Mouse (Mus musculus) ovary, adult 18-20 months (tissue): Measurements from ENCODE around the gene Gpt2.
A peak's percentile ranks its signal among the peaks of the same experiment; 100 is the strongest.

Experiments
- DNase-seq: peaks from one replicate; pipeline ENCODE4 v3.0.0; 2022; ENCODE audit warnings: low spot score, mixed read lengths

Gene Gpt2

GRCm38 (mm10) chr8:85492125-85492875, at the start of gene Gpt2:
Gpt2 (plus strand) TSS chr8:85492576.
- peak; percentile 90 for DNase-seq

DNA sequence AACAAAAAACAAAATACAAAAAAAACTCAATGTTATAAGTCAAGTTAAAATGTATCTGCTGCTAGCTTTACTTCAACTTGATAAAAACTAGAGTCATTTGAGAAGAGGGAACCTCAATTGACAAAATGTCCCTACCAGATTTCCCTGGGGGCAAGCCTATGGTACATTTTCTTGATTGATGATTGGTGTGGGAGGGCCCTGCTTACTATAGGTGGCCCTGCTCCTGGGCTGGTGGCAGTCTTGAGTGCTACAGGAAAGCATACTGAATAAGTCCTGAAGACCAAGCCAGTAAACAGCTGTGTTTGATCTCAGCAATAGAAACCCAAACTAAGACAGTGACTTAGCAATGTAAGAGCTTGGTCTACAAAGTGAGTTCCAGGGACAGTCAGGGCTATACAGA, 48.3 kb upstream of the Gpt2 start:
- DNase-seq = no peak

DNA sequence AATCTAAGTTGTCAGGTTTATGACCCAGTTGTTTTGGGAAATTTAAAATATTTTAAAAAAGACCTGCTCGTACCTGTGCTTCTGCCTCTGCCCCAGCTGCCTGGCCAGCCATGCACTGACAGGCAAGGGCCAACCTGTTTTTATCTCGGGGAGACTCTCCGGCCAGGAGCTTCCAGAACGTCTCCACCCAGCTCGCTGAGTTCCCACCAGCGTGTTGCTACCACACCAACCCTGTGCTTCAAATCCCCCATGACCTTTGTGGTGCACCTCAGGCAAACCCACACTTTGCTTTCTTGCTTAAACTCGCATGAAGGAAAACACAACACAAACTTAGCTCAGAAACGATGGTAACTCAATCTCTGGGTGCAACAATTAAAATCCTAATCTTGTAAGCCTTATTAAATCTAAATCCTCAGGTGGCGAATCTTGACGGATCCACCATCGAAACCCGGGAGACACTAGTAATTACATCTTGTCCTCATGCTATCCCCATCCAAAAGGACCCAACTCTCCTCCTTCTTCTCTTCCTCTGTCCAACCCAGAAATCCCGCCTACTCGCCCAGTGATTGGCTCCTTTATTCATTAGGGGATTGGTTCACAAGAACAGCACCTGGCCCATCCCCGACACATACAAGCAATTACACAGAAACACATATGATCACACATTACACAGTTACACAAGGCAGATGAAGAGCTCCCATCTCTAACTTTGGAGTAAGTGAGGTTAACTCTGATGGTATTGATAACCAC, 46.3 kb upstream of the Gpt2 start:
- no peak for DNase-seq

- DNase-seq = no peak
These were observed 42.0 kb upstream of the Gpt2 start for GRCm38 (mm10) chr8:85450335-85450734.

- DNase-seq = no peak
These were observed 40.0 kb upstream of the Gpt2 start for GRCm38 (mm10) chr8:85452328-85452727.

DNA sequence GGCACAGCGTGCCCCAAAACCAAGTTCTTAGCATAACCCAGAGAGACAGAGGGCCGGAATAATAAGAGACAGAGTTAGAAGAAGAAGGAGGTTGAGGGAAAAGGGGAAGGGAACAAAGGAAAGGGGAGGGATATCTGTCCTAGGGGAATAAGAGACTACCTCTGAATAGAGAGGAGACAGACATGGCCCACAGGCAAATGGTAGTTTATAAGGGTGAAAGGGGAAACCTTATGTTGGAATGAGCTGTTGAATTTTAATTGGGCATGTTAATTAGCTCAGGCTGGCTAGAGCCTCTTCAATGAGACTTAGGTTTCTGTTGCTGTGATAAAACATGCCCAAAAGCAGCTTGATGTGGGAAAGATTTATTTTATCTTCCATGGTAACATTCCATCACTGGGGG, 39.1 kb upstream of the Gpt2 start:
- DNase-seq = no peak

GRCm38 (mm10) chr8:85454750-85455149, 37.6 kb upstream of the Gpt2 start:
- DNase-seq = no peak

- peak; percentile 26 for DNase-seq
These were observed 35.8 kb upstream of the Gpt2 start for GRCm38 (mm10) chr8:85456536-85456935.

GRCm38 (mm10) chr8:85459582-85459981, 32.8 kb upstream of the Gpt2 start:
- DNase-seq = no peak

DNA sequence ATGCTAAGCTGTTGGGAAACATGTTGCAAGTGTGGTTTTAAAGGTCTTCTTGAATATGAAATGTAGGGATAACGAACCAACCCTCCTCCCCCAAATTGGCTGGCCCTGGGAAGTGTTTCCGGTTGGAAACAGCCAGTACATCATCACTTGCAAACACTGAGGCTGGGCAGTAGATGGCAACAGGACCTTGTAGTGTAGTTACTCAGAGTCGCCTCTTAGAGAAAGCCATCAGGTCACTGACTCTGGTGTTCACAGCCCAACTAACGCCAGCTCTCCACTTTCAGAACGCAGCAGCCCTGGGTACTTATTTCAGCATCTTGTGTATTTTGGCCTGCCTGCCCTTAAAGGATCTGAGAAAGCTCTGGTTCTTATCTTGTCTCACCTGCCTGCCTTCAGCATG, 31.6 kb upstream of the Gpt2 start:
- DNase-seq = no peak

DNA sequence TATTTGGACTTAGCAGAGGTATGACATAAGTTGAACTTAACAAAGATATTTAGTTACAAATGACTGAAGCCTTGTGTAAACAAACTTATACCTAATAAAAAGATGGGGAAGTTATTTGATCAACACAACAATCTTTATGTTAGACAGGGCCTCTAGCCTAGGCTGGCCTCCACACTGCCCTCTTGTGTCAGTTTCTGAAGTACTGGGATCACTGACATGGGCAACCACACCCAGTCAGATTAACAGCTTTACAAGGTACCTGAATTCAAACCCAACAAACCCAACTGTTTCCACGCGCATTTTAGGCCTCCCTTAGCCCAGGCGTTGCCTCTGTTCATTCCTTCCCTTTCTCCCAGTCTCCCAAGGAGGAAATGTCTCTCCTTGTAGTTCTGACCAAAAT, 31.0 kb upstream of the Gpt2 start:
- DNase-seq = no peak

GRCm38 (mm10) chr8:85462441-85462840, 29.9 kb upstream of the Gpt2 start:
- DNase-seq = no peak

- no peak for DNase-seq
These were observed 28.1 kb upstream of the Gpt2 start for GRCm38 (mm10) chr8:85464316-85464715.

DNA sequence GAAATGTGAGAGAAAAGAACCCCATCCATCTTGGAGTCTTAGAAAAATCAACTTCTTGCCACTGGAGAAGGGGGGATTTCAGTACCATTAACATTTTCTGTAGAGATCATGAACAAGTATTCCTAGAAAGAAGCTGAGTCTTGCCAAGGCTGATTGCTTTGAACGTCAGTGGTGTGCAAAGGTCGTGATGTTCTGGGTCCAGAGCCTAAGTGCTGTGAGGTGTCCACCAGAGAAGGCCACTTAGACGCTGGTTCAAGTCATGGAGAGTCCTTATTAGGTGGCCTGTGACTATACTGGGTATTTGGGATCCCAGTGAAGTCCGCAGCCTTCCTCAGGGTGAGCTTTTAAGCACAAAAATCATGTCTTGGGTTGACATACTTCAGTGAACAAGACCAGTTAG, 26.3 kb upstream of the Gpt2 start:
- DNase-seq = no peak

DNA sequence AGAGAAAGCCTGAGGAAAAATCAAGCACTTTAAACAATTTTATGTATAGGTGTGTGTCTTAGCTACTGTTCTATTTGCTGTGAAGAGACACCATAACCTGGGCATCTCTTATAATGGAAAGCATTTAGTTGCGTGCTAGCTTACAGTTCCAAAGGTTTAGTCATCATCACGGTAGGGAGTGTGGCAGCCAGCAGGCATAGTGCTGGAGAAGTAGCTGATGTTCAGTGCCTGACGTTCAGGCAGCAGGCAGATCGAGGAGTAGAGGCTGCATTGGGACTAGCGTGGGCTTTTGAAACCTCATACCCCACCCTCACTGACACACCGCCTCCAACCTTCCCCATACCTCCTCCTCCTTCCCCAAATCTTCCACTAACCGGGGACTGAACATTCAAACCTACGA, 21.6 kb upstream of the Gpt2 start:
- DNase-seq = no peak

DNA sequence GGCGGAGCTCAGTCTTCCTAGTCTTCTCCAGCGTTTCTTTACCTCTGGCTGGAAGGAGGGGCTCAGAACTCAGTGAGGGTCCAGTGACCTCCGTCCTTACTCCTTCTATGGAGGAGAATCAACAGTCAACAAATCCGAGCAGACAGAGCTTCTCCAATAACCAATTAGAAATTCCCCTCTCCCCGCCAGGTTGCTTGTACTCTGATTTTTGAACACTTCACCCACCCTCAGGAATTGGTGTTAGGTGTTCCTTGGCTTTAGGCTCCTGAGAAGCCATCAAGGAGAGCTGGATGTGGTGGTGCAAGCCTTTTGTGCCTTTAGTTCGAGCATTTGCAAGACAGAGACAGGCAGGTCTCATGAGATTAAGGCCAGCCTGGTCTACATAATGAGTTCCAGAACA, 19.6 kb upstream of the Gpt2 start:
- DNase-seq = no peak

DNA sequence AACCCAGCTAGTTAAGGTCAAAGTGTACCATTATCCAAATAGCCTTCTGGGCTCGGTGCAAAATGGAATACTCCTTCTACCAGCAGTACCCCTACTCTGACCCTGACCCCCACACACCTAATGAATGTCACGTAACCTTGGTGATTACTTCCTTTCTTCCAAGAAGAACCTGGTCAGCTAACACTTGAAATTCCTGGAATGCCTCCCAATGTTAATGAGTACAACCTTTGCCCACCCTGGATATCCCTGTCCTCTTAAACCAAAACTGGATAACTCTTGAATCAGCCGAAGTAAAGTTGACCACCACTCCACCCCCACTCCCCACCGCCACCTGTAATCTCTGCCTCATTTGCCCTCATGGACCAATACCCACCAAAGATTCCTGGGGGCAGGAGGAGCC, 19.1 kb upstream of the Gpt2 start:
- no peak for DNase-seq

- no peak for DNase-seq
These were observed 17.5 kb upstream of the Gpt2 start for GRCm38 (mm10) chr8:85474924-85475323.

DNA sequence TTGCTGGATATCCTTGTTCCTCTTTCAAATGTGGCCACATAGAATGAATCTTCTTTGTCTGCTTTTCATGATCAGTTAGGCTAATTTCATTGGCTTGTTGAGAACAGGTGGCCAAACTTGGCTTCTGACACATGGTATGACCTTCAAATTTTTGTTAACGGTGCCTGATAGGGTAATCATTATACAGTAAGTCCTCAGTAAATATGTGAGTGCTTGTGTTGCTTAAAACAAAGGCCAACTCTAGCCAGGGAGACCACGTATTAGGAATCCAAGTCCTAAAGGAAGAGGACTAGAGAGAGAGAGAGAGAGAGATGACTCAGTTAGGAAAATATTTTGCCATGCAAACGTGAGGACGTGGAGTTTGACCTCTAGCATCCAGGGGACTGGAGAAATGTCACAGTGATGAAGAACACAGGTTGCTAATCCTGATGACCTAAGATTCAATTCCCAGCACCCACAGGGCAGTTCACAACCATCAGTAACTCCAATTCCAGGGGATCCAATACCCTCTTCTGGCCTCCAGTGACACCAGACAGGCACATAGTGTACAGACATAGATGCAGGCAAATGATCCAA, 15.3 kb upstream of the Gpt2 start:
- DNase-seq = no peak

DNA sequence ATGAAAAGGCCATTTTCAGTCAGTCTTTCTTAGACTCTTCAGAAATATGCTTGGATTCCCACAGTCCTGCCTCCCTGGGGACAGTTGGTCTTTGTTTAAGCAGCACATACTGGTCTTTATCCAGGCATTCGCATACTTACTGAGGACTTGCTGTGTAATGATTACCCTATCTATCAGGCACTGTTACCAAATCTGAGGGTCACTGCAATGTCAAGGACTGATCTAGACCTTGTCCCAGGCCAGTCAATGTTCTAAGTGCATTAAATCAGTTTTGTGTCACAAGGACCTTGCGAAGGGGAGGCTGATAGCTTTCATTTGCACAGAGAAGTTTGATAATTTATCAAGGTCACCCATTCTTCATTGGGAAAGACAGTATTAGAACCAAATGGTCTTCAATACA, 14.0 kb upstream of the Gpt2 start:
- peak; percentile 15 for DNase-seq

- no peak for DNase-seq
These were observed 12.7 kb upstream of the Gpt2 start for GRCm38 (mm10) chr8:85479710-85480109.

DNA sequence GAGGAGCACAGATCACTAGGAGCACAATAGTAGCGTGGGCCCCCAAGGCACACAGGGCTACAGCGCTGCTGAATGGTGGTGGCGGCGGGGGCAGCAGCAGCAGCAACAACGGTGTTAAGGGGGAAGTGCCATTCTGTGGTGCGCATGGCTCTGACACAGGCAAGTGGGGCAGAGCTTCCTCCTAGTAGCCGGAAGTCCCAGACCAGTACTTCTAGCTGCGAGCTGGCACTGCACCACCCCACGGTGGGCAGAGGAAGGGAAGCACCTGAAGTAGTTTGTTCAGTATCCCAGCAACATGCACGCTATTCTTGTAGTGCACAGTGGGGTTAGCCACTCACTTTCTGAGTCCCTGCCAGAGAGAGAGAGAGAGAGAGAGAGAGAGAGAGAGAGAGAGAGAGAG, 10.5 kb upstream of the Gpt2 start:
- no peak for DNase-seq

GRCm38 (mm10) chr8:85482427-85482826, 9.9 kb upstream of the Gpt2 start:
- DNase-seq = no peak
